Mouse (Mus musculus) forebrain, embryonic 11.5 days (tissue): Measurements from ENCODE around the gene Itgad. TPM values are rescaled to one million over a fixed set of nuclear protein-coding genes. Genes with fewer than 3 reads are reported as not detected.
A peak's percentile ranks its signal among the peaks of the same experiment; 100 is the strongest.

Experiments
- ATAC-seq: fragments of 200-750 bp; cut with Nextera tagmentation; replicated peaks from 2 replicates; pipeline ENCODE4 v1.8.0; 2017; ENCODE audit warnings: moderate TSS enrichment; ENCODE audit not compliant: low FRiP score
- DNase-seq: peaks from one replicate; pipeline ENCODE4 v3.0.0-alpha.2; 2017; ENCODE audit warnings: low spot score
- H3K27ac ChIP-seq: fragments of 300-500 bp; sonication (generic); 2 replicates; pipeline ENCODE4 v1.5.1; 2014; ENCODE audit warnings: low read depth, low read length
- H3K27me3 ChIP-seq: fragments of 300-500 bp; sonication (generic); 2 replicates; pipeline ENCODE4 v1.6.1; 2014; ENCODE audit warnings: mild to moderate bottlenecking, low read length, mixed read lengths; ENCODE audit not compliant: control insufficient read depth, insufficient read depth
- H3K36me3 ChIP-seq: fragments of 300-500 bp; sonication (generic); 2 replicates; pipeline ENCODE4 v1.6.1; 2014; ENCODE audit warnings: mild to moderate bottlenecking, low read length, moderate library complexity, mixed read lengths; ENCODE audit not compliant: control insufficient read depth, insufficient read depth
- H3K4me1 ChIP-seq: fragments of 300-500 bp; sonication (generic); replicated peaks from 2 replicates; pipeline ENCODE4 v1.6.1; 2014; ENCODE audit warnings: low read length, mixed read lengths; ENCODE audit not compliant: control insufficient read depth, insufficient read depth
- H3K4me2 ChIP-seq: fragments of 300-500 bp; sonication (generic); 2 replicates; pipeline ENCODE4 v1.6.1; 2014; ENCODE audit warnings: low read depth, mild to moderate bottlenecking, low read length, moderate library complexity, mixed read lengths; ENCODE audit not compliant: severe bottlenecking
- H3K4me3 ChIP-seq: fragments of 300-500 bp; sonication (generic); 2 replicates; pipeline ENCODE4 v1.5.1; 2014; ENCODE audit warnings: low read depth, low read length
- H3K9ac ChIP-seq: fragments of 300-500 bp; sonication (generic); 2 replicates; pipeline ENCODE4 v1.6.1; 2014; ENCODE audit warnings: low read length
- H3K9me3 ChIP-seq: fragments of 300-500 bp; sonication (generic); 2 replicates; pipeline ENCODE4 v1.6.1; 2016; ENCODE audit warnings: low read length, mixed read lengths; ENCODE audit not compliant: control insufficient read depth
- WGBS: fragments of 180-500 bp; shearing (Covaris S2); extraction: QIAGEN DNeasy Blood & Tissue Kit; methylation state at CpG from one replicate; pipeline ENCODE4 v1.1.7; 2014; 5-methylcytosine and 5-hydroxymethylcytosine counted together
- polyA plus RNA-seq: library from polyadenylated mRNA; unstranded; fragments of >200 nt; fragmentation: Nextera tagmentation; extraction: Ambion mirVana; gene quantifications from 2 replicates; pipeline ENCODE4 v1.2.1, GENCODE M21; 2014

Itgad gene
- polyA plus RNA-seq, 1 experiment from 2014 or later, result not detected

- 81% methylated on average over 6 of the region's 6 CpGs for WGBS
- Histone ChIP-seq H3K9me3 (no peaks in the 10 kb centered on the region), H3K4me3 (no peak overlapping the region), H3K9ac (no peak overlapping the region), H3K36me3 (no peaks in the 10 kb centered on the region), H3K27me3 (no peaks in the 10 kb centered on the region), H3K4me2 (no peak overlapping the region), H3K4me1 (no peaks in the 10 kb centered on the region), H3K27ac (no peak overlapping the region)
- ATAC-seq (no peak), DNase-seq (peak; percentile 32)
These were observed 34.3 kb upstream of the Itgad start for GRCm38 (mm10) chr7:128119726-128120490.

GRCm38 (mm10) chr7:128128741-128129720 lies 25.1 kb upstream of the Itgad start, which contains the start of gene Itgax:
TSS of gene Itgax (plus strand) at chr7:128129547.
- no peak within 1 kb of the TSS for H3K9ac ChIP-seq
- H3K4me1 ChIP-seq, result no peaks in the 10 kb centered on the region
- H3K27ac ChIP-seq, result no peak within 1 kb of the TSS
- H3K9me3 ChIP-seq, result no peaks in the 10 kb centered on the region
- no peaks in the 10 kb centered on the region for H3K27me3 ChIP-seq
- no peak within 1 kb of the TSS for H3K4me3 ChIP-seq
- H3K4me2 ChIP-seq, result no peak within 1 kb of the TSS
- no peaks in the 10 kb centered on the region for H3K36me3 ChIP-seq
- ATAC-seq, result no peak
- WGBS, result 85% methylated on average over 8 of the region's 8 CpGs
- DNase-seq, result no peak

- H3K27me3 ChIP-seq, result no peaks in the 10 kb centered on the region
- no peaks in the 10 kb centered on the region for H3K9me3 ChIP-seq
- H3K4me2 ChIP-seq, result no peak overlapping the region
- DNase-seq, result no peak
- H3K9ac ChIP-seq, result no peak overlapping the region
- H3K27ac ChIP-seq, result no peak overlapping the region
- WGBS, result 93% methylated on average over 5 of the region's 5 CpGs
- no peaks in the 10 kb centered on the region for H3K36me3 ChIP-seq
- H3K4me1 ChIP-seq, result no peaks in the 10 kb centered on the region
- no peak for ATAC-seq
- H3K4me3 ChIP-seq, result no peak overlapping the region
These were observed 22.0 kb upstream of the Itgad start for GRCm38 (mm10) chr7:128132148-128132547.

GRCm38 (mm10) chr7:128133596-128133995 lies 20.6 kb upstream of the Itgad start:
- H3K4me3 ChIP-seq, result no peak overlapping the region
- H3K27ac ChIP-seq, result no peak overlapping the region
- H3K9ac ChIP-seq, result no peak overlapping the region
- no peaks in the 10 kb centered on the region for H3K36me3 ChIP-seq
- ATAC-seq (no peak), DNase-seq (no peak)
- no peaks in the 10 kb centered on the region for H3K9me3 ChIP-seq
- no peak overlapping the region for H3K4me2 ChIP-seq
- no peaks in the 10 kb centered on the region for H3K27me3 ChIP-seq
- 84% methylated on average over 2 of the region's 2 CpGs for WGBS
- no peaks in the 10 kb centered on the region for H3K4me1 ChIP-seq

- ATAC-seq (no peak), DNase-seq (no peak)
- Histone ChIP-seq H3K27ac (no peak overlapping the region), H3K9me3 (no peaks in the 10 kb centered on the region), H3K4me2 (no peak overlapping the region), H3K27me3 (no peaks in the 10 kb centered on the region), H3K9ac (no peak overlapping the region), H3K4me3 (no peak overlapping the region), H3K4me1 (no peaks in the 10 kb centered on the region), H3K36me3 (no peaks in the 10 kb centered on the region)
- WGBS, result 55% methylated on average over 4 of the region's 4 CpGs
These were observed 17.2 kb upstream of the Itgad start for GRCm38 (mm10) chr7:128136927-128137326.

- no peak overlapping the region for H3K4me3 ChIP-seq
- no peaks in the 10 kb centered on the region for H3K27me3 ChIP-seq
- 90% methylated on average over 6 of the region's 6 CpGs for WGBS
These were observed 14.6 kb upstream of the Itgad start for GRCm38 (mm10) chr7:128139611-128140010.

GRCm38 (mm10) chr7:128150970-128151369 lies 3.2 kb upstream of the Itgad start:
- 93% methylated on average over 8 of the region's 8 CpGs for WGBS
- Histone ChIP-seq H3K4me3 (no peak overlapping the region), H3K36me3 (no peaks in the 10 kb centered on the region), H3K9me3 (no peaks in the 10 kb centered on the region), H3K4me2 (no peak overlapping the region), H3K27ac (no peak overlapping the region), H3K27me3 (no peaks in the 10 kb centered on the region), H3K4me1 (no peaks in the 10 kb centered on the region), H3K9ac (no peak overlapping the region)
- ATAC-seq, result no peak
- no peak for DNase-seq

More at GRCm38 (mm10) chr7:128139611-128140010, 14.6 kb upstream of the Itgad start:
- Histone ChIP-seq H3K36me3 (no peaks in the 10 kb centered on the region), H3K9me3 (no peaks in the 10 kb centered on the region), H3K27ac (no peak overlapping the region), H3K4me1 (no peaks in the 10 kb centered on the region), H3K4me2 (no peak overlapping the region), H3K9ac (no peak overlapping the region)
- ATAC-seq, result no peak
- no peak for DNase-seq

GRCm38 (mm10) chr7:128154924-128155323 lies 748 bp downstream of the Itgad start:
- no peak overlapping the region for H3K27ac ChIP-seq
- H3K9me3 ChIP-seq, result no peaks in the 10 kb centered on the region
- no peak overlapping the region for H3K9ac ChIP-seq
- no peak for ATAC-seq
- DNase-seq, result no peak
- 66% methylated on average over 10 of the region's 10 CpGs for WGBS
- no peaks in the 10 kb centered on the region for H3K36me3 ChIP-seq
- no peaks in the 10 kb centered on the region for H3K27me3 ChIP-seq
- H3K4me2 ChIP-seq, result no peak overlapping the region
- no peaks in the 10 kb centered on the region for H3K4me1 ChIP-seq
- H3K4me3 ChIP-seq, result no peak overlapping the region
